ENCODE assay signal across 8 mouse cellular contexts in genomic region chrX:71492634-71493278, GRCm38 (mm10). TPM values are rescaled to one million over a fixed set of nuclear protein-coding genes. Genes with fewer than 3 reads are reported as not detected.
DNase-seq lines count a peak whose midpoint lies in the region; ATAC-seq and TF ChIP-seq lines count a peak whose summit lies in the region.

Gene Cd99l2, minus strand, starts transcription at chrX:71492849.

- peaks cover 0 to 4% of the 10 kb centered on the region in 2 experiments; a peak in 2 of 4 replicates for H3K36me3 ChIP-seq in MEL (ENCODE audit: control insufficient read depth in 1 of 2, insufficient read depth in 2 of 2, low read length in 2 of 2)
- H3K36me3 ChIP-seq in lung, embryonic 16.5 days (ENCODE audit: control insufficient read depth, insufficient read depth, low read length): no peaks in the 10 kb centered on the region; the same call in 1 of the 2 replicates

- peaks cover 0 to 4% of the 10 kb centered on the region in 2 experiments; a peak in 1 of 4 replicates for H3K4me1 ChIP-seq in MEL (ENCODE audit: control insufficient read depth in 1 of 2, insufficient read depth in 2 of 2, low read length in 2 of 2)
- peaks cover 2% of the 10 kb centered on the region; the same call in 1 of the 2 replicates for H3K4me1 ChIP-seq in cerebellum, adult 2 months (ENCODE audit: control insufficient read depth, insufficient read depth, low read length)
- 0 out of 2 replicates have a peak, but pooled peaks cover 2% of the 10 kb centered on the region for H3K4me1 ChIP-seq in lung, embryonic 16.5 days (replicated peaks; ENCODE audit: control insufficient read depth, insufficient read depth, low read length)

- TF ChIP-seq EP300 in MEL (IDR thresholded peaks at IDR 0.05; ENCODE audit: low read depth in 1 of 2, low read length in 2 of 2): peak in 1 of 2 experiments; percentile 3; a peak in 1 of 4 replicates

- peak within 1 kb of the TSS; percentile 63 for H3K27ac ChIP-seq in MEL (ENCODE audit: control insufficient read depth, low read depth, low read length)
- H3K27ac ChIP-seq in cerebellum, adult 2 months (ENCODE audit: insufficient read depth, low read length): peak within 1 kb of the TSS; percentile 78
- H3K27ac ChIP-seq in lung, embryonic 16.5 days (ENCODE audit: low read length): peak within 1 kb of the TSS; percentile 95

- no peak for TF ChIP-seq RAD21 in MEL (IDR thresholded peaks at IDR 0.05; ENCODE audit: low read depth, low read length)

- H3K4me2 ChIP-seq in lung, embryonic 16.5 days (ENCODE audit: low read depth, low read length): peak within 1 kb of the TSS; percentile 76

- peak within 1 kb of the TSS; percentile 98 for H3K9ac ChIP-seq in MEL (ENCODE audit: control insufficient read depth, low read depth, low read length, poor library complexity, severe bottlenecking)
- H3K9ac ChIP-seq in lung, embryonic 16.5 days (ENCODE audit: low read length): peak within 1 kb of the TSS; percentile 80

- H3K79me2 ChIP-seq in MEL (ENCODE audit: control insufficient read depth, insufficient read depth, low read length, poor library complexity): no peaks in the 10 kb centered on the region; the same call in 1 of the 2 replicates

- no peaks in the 10 kb centered on the region for H3K9me3 ChIP-seq in MEL (replicated peaks; ENCODE audit: insufficient read depth, low read length)
- H3K9me3 ChIP-seq in lung, embryonic 16.5 days (ENCODE audit: control insufficient read depth, low read length): no peaks in the 10 kb centered on the region

- 0 out of 4 replicates have a peak, but pooled peaks of 1 of the 2 experiments have one; percentile 10 for TF ChIP-seq POLR2A in MEL (IDR thresholded peaks at IDR 0.05; ENCODE audit: control insufficient read depth in 1 of 2, insufficient read depth in 1 of 2, low read depth in 1 of 2, low read length in 2 of 2, poor library complexity in 1 of 2)
- TF ChIP-seq POLR2A in cerebellum, adult 2 months (IDR thresholded peaks at IDR 0.05; ENCODE audit: borderline replicate concordance, insufficient read depth, low read length): peak; percentile 28; the same call in 1 of the 2 replicates

- DNase-seq in MEL (ENCODE audit: low read depth, low spot score): peak; percentile 88
- peak; percentile 84 for DNase-seq in cerebellum, adult 2 months
- peak; percentile 76 for DNase-seq in forelimb bud, embryonic 11.5 days (ENCODE audit: low read depth, low spot score)
- peak; percentile 27 for DNase-seq in layer of hippocampus, adult 9-10 months (ENCODE audit: low spot score)
- DNase-seq in ovary, postnatal 10 days (ENCODE audit: low spot score): peak; percentile 53
- peak; percentile 83 to 84 for DNase-seq in thymus, postnatal 10 days (ENCODE audit: low spot score in 2 of 2)

- peak; percentile 98 to 99 for ATAC-seq in hematopoietic stem cell, adult 5-6 weeks (replicated peaks in 1 of 2; ENCODE audit: insufficient read depth in 1 of 2, low FRiP score in 2 of 2, low TSS enrichment in 1 of 2, low read depth in 1 of 2, poor library complexity in 2 of 2, severe bottlenecking in 2 of 2)
- ATAC-seq in lung, embryonic 16.5 days (ENCODE audit: low read depth): peak; percentile 99

- WGBS in cerebellum, adult 2 months: 3% methylated on average over 21 of the region's 23 CpGs
- WGBS in lung, embryonic 16.5 days: 15% methylated on average over 18 of the region's 23 CpGs

- peak within 1 kb of the TSS; percentile 84 to 95 for H3K4me3 ChIP-seq in MEL (ENCODE audit: control insufficient read depth in 1 of 2, insufficient read depth in 1 of 2, low read depth in 2 of 2, low read length in 2 of 2)
- H3K4me3 ChIP-seq in cerebellum, adult 2 months (replicated peaks; ENCODE audit: insufficient read depth, low read depth, low read length): peak within 1 kb of the TSS; percentile 67
- H3K4me3 ChIP-seq in lung, embryonic 16.5 days (ENCODE audit: low read length): peak within 1 kb of the TSS; percentile 65

- no peak for TF ChIP-seq CTCF in MEL (IDR thresholded peaks at IDR 0.05 in 2 of 3, conservative IDR thresholded peaks at IDR 0.05 in 1 of 3; ENCODE audit: control insufficient read depth in 1 of 3, insufficient read depth in 1 of 3, low read depth in 2 of 3, low read length in 3 of 3, poor library complexity in 1 of 3, severe bottlenecking in 1 of 3)
- TF ChIP-seq CTCF in cerebellum, adult 2 months (IDR thresholded peaks at IDR 0.05; ENCODE audit: borderline replicate concordance, insufficient read depth, low read depth, low read length): no peak

- H3K27me3 ChIP-seq in MEL (ENCODE audit: control insufficient read depth in 1 of 2, insufficient read depth in 2 of 2, low read length in 2 of 2): no peaks in the 10 kb centered on the region
- no peaks in the 10 kb centered on the region for H3K27me3 ChIP-seq in cerebellum, adult 2 months (ENCODE audit: control insufficient read depth, insufficient read depth, low read length)
- H3K27me3 ChIP-seq in lung, embryonic 16.5 days (ENCODE audit: control insufficient read depth, insufficient read depth, low read depth, low read length): no peaks in the 10 kb centered on the region

TF ChIP-seq in MEL, 35 proteins besides CTCF, POLR2A, EP300 and RAD21:
- no peak for TF ChIP-seq E2F4 (IDR thresholded peaks at IDR 0.05; ENCODE audit: borderline replicate concordance, low read depth, low read length)
- no peak for TF ChIP-seq RCOR1 (IDR thresholded peaks at IDR 0.05; ENCODE audit: low read depth, low read length)
- no peak for TF ChIP-seq ZMIZ1 (IDR thresholded peaks at IDR 0.05; ENCODE audit: low read depth, low read length)
- no peak for TF ChIP-seq GATA1 (IDR thresholded peaks at IDR 0.05; ENCODE audit: low read depth, low read length)
- no peak for TF ChIP-seq CHD2 (IDR thresholded peaks at IDR 0.05; ENCODE audit: low read length)
- TF ChIP-seq HCFC1 (IDR thresholded peaks at IDR 0.05; ENCODE audit: low read depth, low read length): no peak
- TF ChIP-seq ZKSCAN1 (IDR thresholded peaks at IDR 0.05; ENCODE audit: low read depth, low read length): no peak
- 0 out of 2 replicates have a peak, but pooled peaks have one; percentile 21 for TF ChIP-seq SIN3A (IDR thresholded peaks at IDR 0.05; ENCODE audit: low read length)
- TF ChIP-seq ETS1 (IDR thresholded peaks at IDR 0.05; ENCODE audit: low read depth, low read length): peak; percentile 43; the same call in 1 of the 2 replicates
- TF ChIP-seq MAZ (IDR thresholded peaks at IDR 0.05; ENCODE audit: low read depth, low read length): 0 out of 2 replicates have a peak, but pooled peaks have one; percentile 48
- TF ChIP-seq NRF1 (IDR thresholded peaks at IDR 0.05; ENCODE audit: insufficient read depth, low read depth, low read length, poor library complexity, severe bottlenecking): no peak
- no peak for TF ChIP-seq SMC3 (IDR thresholded peaks at IDR 0.05; ENCODE audit: low read depth, low read length)
- TF ChIP-seq BHLHE40 (IDR thresholded peaks at IDR 0.05; ENCODE audit: borderline replicate concordance, low read depth, low read length): peak; percentile 88
- no peak for TF ChIP-seq MYC (IDR thresholded peaks at IDR 0.05; ENCODE audit: low read depth, low read length)

RNA-seq across cellular contexts. Expression of gene Cd99l2, which starts in this region (rescaled TPM):
- total RNA-seq in MEL (2012; rRNA removed): 7.7 and 7.9 TPM in 2 replicates
- polyA plus RNA-seq in MEL (2012; ENCODE audit: insufficient read depth in 1 of 2, insufficient read length in 2 of 2, low read depth in 1 of 2, low replicate concordance in 2 of 2, missing spikeins in 1 of 2): 10 to 100 TPM in 1 of 2 experiments, not detected in 1; 12.0 TPM
- polyA plus RNA-seq in cerebellum, adult 2 months (2012; rRNA removed): 66.6 and 74.4 TPM in 2 replicates
- 14.0 and 14.3 TPM in 2 replicates for total RNA-seq in hematopoietic stem cell, adult 5-6 weeks (2017)
- 33.7 and 34.7 TPM in 2 replicates for polyA plus RNA-seq in lung, embryonic 16.5 days (2015; fragmentation: Nextera tagmentation; extraction: Ambion mirVana)

Comparison
In these comparisons a context has a peak if more than half of its experiments do, and no peak if none do; other contexts are left out.
1. Peak in every context shown above with its lines: DNase-seq, ATAC-seq, H3K4me3 ChIP-seq and H3K27ac ChIP-seq.
2. DNase-seq: peak in every context shown above with its lines; median percentile 88 in MEL; 84 in cerebellum, adult 2 months; 84 in thymus, postnatal 10 days; 76 in forelimb bud, embryonic 11.5 days; 53 in ovary, postnatal 10 days; 27 in layer of hippocampus, adult 9-10 months.